Comparison of ENCODE assay signal across 16 mouse cellular contexts in the genomic region with DNA sequence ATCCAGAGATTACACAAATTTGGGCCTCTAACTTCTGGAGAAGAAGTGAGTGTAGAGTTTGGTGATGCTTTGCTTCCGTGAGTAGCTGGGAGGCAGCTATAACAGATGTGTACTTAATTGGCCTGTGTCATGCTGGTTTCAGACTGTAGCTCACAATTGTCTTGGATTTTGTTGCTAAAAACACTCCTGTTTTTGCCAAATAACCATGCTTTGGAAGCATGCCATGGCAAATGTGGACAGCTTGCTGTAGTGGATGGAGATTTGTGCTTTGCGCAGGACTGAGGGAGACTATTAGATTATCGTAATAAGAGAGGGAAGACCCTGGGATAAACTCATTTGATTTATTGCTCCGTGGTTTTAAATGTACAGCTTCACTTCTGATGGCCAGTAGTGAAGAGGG. TPM values are rescaled to one million over a fixed set of nuclear protein-coding genes. Genes with fewer than 3 reads are reported as not detected.
DNase-seq lines count a peak whose midpoint lies in the region; ATAC-seq and TF ChIP-seq lines count a peak whose summit lies in the region.
"Had no signal": no experiment of that assay in that cellular context is flagged by ENCODE, and none has a peak within 500 bp of the region (broad histone marks: within the 10 kb centered on the region; RNA-seq: fewer than 3 reads in every experiment).

No protein-coding gene starts in this region.

- 69% methylated on average over 4 of the region's 4 CpGs for WGBS in forebrain, postnatal 0 days
- WGBS in forebrain, embryonic 12.5 days = 90% methylated on average over 4 of the region's 4 CpGs

- no peak overlapping the region for H3K9ac ChIP-seq in forebrain, postnatal 0 days
- no peak overlapping the region for H3K9ac ChIP-seq in forebrain, embryonic 12.5 days
- H3K9ac ChIP-seq: kidney, embryonic 15.5 days; midbrain, embryonic 15.5 days; stomach, embryonic 15.5 days had no signal

- no peaks in the 10 kb centered on the region for H3K4me1 ChIP-seq in forebrain, postnatal 0 days (ENCODE audit: insufficient read depth)
- H3K4me1 ChIP-seq in forebrain, embryonic 12.5 days = no peaks in the 10 kb centered on the region
- H3K4me1 ChIP-seq: midbrain, embryonic 15.5 days had no signal

- no peak overlapping the region for H3K4me2 ChIP-seq in forebrain, postnatal 0 days (ENCODE audit: low read depth)
- no peak overlapping the region for H3K4me2 ChIP-seq in forebrain, embryonic 12.5 days
- H3K4me2 ChIP-seq: kidney, embryonic 15.5 days; midbrain, embryonic 15.5 days; stomach, embryonic 15.5 days had no signal

- no peaks in the 10 kb centered on the region for H3K36me3 ChIP-seq in forebrain, postnatal 0 days (ENCODE audit: insufficient read depth)
- H3K36me3 ChIP-seq in forebrain, embryonic 12.5 days (replicated peaks) = no peaks in the 10 kb centered on the region
- H3K36me3 ChIP-seq: hindbrain, embryonic 10.5 days; kidney, embryonic 15.5 days; midbrain, embryonic 15.5 days; stomach, embryonic 15.5 days had no signal

- H3K4me3 ChIP-seq in forebrain, postnatal 0 days (ENCODE audit: low read depth, low read length) = no peak overlapping the region
- no peak overlapping the region for H3K4me3 ChIP-seq in forebrain, embryonic 12.5 days (replicated peaks)
- H3K4me3 ChIP-seq: hindbrain, embryonic 10.5 days; kidney, embryonic 15.5 days; midbrain, embryonic 15.5 days; stomach, embryonic 15.5 days had no signal

- H3K9me3 ChIP-seq in forebrain, postnatal 0 days (ENCODE audit: low read length) = no peaks in the 10 kb centered on the region
- H3K9me3 ChIP-seq in forebrain, embryonic 12.5 days = no peaks in the 10 kb centered on the region
- H3K9me3 ChIP-seq: hindbrain, embryonic 10.5 days; midbrain, embryonic 15.5 days; stomach, embryonic 15.5 days had no signal

- peak; percentile 41 for DNase-seq in forebrain, postnatal 0 days
- DNase-seq in kidney, postnatal 14 days = peak; percentile 8
- DNase-seq in kidney, adult 8-10 months = no peak
- DNase-seq in adipocyte (ENCODE audit: low spot score) = peak; percentile 45
- peak; percentile 41 to 61 for DNase-seq in heart, postnatal 10 days
- no peak for DNase-seq in left cerebral cortex, postnatal 36 days (ENCODE audit: low spot score in 2 of 2)
- no peak for DNase-seq in cerebellum, adult 8-10 months
- DNase-seq: adrenal gland, postnatal 25 days; cerebellum, adult 11 months; right cerebral cortex, adult 18-20 months; thymus, postnatal 14 days had no signal

- ATAC-seq in forebrain, postnatal 0 days = 0 out of 2 replicates have a peak, but pooled peaks have one; percentile 16
- no peak for ATAC-seq in forebrain, embryonic 12.5 days (ENCODE audit: low FRiP score)
- ATAC-seq: midbrain, embryonic 15.5 days had no signal

- no peak overlapping the region for H3K27ac ChIP-seq in forebrain, postnatal 0 days (ENCODE audit: low read depth, low read length)
- H3K27ac ChIP-seq in forebrain, embryonic 12.5 days = no peak overlapping the region
- H3K27ac ChIP-seq: hindbrain, embryonic 10.5 days; kidney, embryonic 15.5 days; midbrain, embryonic 15.5 days; stomach, embryonic 15.5 days had no signal

- intact Hi-C loops in heart, postnatal 10 days (cut with DNase I) = no loop called here
- intact Hi-C loops in left cerebral cortex, postnatal 36 days (cut with DNase I) = no loop called here

- no peak for TF ChIP-seq CTCF in forebrain, postnatal 0 days (IDR thresholded peaks at IDR 0.05; ENCODE audit: low read depth)

- H3K27me3 ChIP-seq in forebrain, postnatal 0 days (ENCODE audit: insufficient read depth, low read length) = no peaks in the 10 kb centered on the region
- no peaks in the 10 kb centered on the region for H3K27me3 ChIP-seq in forebrain, embryonic 12.5 days
- H3K27me3 ChIP-seq: kidney, embryonic 15.5 days; midbrain, embryonic 15.5 days; stomach, embryonic 15.5 days had no signal

RNA-seq across cellular contexts. Expression of gene Itga8, which starts 16.3 kb away (rescaled TPM):
- 4.0 and 7.1 TPM in 2 replicates for total RNA-seq in forebrain, postnatal 0 days (2014; rRNA removed)
- 1.9 TPM in 2 replicates for polyA plus RNA-seq in forebrain, postnatal 0 days (2015; fragmentation: Nextera tagmentation; extraction: Ambion mirVana)
- polyA plus RNA-seq in forebrain, embryonic 12.5 days (2016; fragmentation: Nextera tagmentation; extraction: Ambion mirVana) = 3.8 and 4.8 TPM in 2 replicates
- total RNA-seq in heart, postnatal 10 days (2021) = 10 to 100 TPM; 10.1 to 10.9 TPM
- 10 to 100 TPM in 1 of 2 experiments, 1 to 10 TPM in 1; 7.2 to 10.9 TPM for total RNA-seq in left cerebral cortex, postnatal 36 days (2021)

Comparison
In these comparisons a context has a peak if more than half of its experiments do, and no peak if none do; other contexts are left out.
1. DNase-seq: peak in forebrain, postnatal 0 days (single experiment), kidney, postnatal 14 days (single experiment), adipocyte (single experiment) and heart, postnatal 10 days (2 of 2); none in kidney, adult 8-10 months (0 of 2), left cerebral cortex, postnatal 36 days (0 of 2) and cerebellum, adult 8-10 months (single experiment).